Mouse (Mus musculus) layer of hippocampus, adult 6 months (tissue): ENCODE measurements around the gene Ogfrl1. TPM values are rescaled to one million over a fixed set of nuclear protein-coding genes. Genes with fewer than 3 reads are reported as not detected.

Source experiments
- long read RNA-seq, 2 experiments: library from polyadenylated mRNA; unstranded; transcript quantifications; one replicate each; pipeline ENCODE4 v2.0.0; 2019 to 2020
- polyA plus RNA-seq: library from polyadenylated mRNA; unstranded; fragments of <200 nt; fragmentation: Nextera tagmentation; gene quantifications from 2 replicates; pipeline ENCODE4 v1.2.3, GENCODE M21; 2021

Gene Ogfrl1
- polyA plus RNA-seq = 11.8 and 12.1 TPM in 2 replicates
- long read RNA-seq, experiment 1, full-length matches to known transcripts = 2 of 57 reads
- long read RNA-seq, experiment 1, partial matches to known transcripts = 19 of 57 reads
- long read RNA-seq, experiment 1, other reads (novel, unspliced or antisense) = 36 of 57 reads
- long read RNA-seq, experiment 2, full-length matches to known transcripts = 25 of 86 reads
- long read RNA-seq, experiment 2, partial matches to known transcripts = 4 of 86 reads
- long read RNA-seq, experiment 2, other reads (novel, unspliced or antisense) = 57 of 86 reads

GRCm38 (mm10) chr1:23397623-23398022 lies at the start of gene Ogfrl1:
Ogfrl1 (minus strand) TSS chr1:23397772.

